Mouse (Mus musculus): ENCODE measurements around the gene Ifit2. TPM values are rescaled to one million over a fixed set of nuclear protein-coding genes. Genes with fewer than 3 reads are reported as not detected.

Ifit2 gene
- polyA plus RNA-seq, 1 experiment from 2014 or later = 5.2 TPM

DNA sequence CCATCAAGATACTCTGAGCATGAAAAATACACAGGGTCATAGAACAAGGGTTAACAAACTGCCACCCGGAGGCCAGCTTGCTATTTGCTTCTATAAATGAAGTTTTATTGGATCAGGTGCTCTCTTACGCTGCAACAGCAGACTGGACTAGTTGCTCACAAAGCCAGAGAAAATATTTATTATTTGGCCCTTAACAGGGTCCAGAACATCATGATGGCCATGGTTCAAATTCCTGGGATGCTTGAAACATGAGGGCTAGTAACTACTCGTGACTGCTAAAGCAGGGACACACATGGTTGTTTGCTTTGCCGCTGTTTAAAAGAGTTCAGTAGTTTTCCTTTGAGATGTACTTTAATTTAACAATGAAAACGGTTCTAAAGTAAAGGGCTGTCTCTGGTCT, 1.5 kb downstream of the Ifit2 start:
- WGBS = 74% methylated on average over 5 of the region's 5 CpGs
- H3K9me3 ChIP-seq = no peaks in the 10 kb centered on the region
- no peak overlapping the region for H3K4me2 ChIP-seq (replicated peaks)
- no peaks in the 10 kb centered on the region for H3K36me3 ChIP-seq
- H3K4me1 ChIP-seq = 0 out of 2 replicates have a peak, but pooled peaks cover 3% of the 10 kb centered on the region
- ATAC-seq (ENCODE audit: low FRiP score, low read depth) = no peak
- no peaks in the 10 kb centered on the region for H3K27me3 ChIP-seq
- no peak overlapping the region for H3K9ac ChIP-seq (replicated peaks)
- H3K4me3 ChIP-seq = no peak overlapping the region
- no peak overlapping the region for H3K27ac ChIP-seq (replicated peaks)

DNA sequence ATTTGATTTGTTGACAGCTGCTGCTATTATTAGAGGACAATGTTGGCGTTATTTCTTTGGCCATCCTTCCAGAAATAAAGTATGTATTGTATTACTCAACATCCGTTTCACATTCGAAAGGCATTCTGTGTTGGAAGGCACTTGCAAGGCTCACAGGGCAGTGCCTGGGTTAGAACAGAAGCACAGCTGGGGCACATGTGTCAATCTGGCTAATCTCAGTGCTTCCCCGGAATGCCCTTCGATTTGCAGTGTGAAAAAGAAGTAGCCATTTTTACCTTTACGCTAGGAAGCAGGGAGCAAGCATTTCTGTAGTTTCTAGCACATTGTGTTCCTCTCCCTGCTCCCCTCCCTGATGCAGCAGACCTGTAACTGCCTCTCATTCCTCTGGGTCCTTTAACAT, 2.5 kb downstream of the Ifit2 start:
- Histone ChIP-seq H3K9ac (replicated peaks) (no peak overlapping the region), H3K4me1 (0 out of 2 replicates have a peak, but pooled peaks cover 3% of the 10 kb centered on the region), H3K36me3 (no peaks in the 10 kb centered on the region), H3K4me3 (no peak overlapping the region), H3K27me3 (no peaks in the 10 kb centered on the region), H3K9me3 (no peaks in the 10 kb centered on the region), H3K27ac (replicated peaks) (no peak overlapping the region), H3K4me2 (replicated peaks) (no peak overlapping the region)
- ATAC-seq (ENCODE audit: low FRiP score, low read depth) = no peak
- 55% methylated on average over 6 of the region's 6 CpGs for WGBS

DNA sequence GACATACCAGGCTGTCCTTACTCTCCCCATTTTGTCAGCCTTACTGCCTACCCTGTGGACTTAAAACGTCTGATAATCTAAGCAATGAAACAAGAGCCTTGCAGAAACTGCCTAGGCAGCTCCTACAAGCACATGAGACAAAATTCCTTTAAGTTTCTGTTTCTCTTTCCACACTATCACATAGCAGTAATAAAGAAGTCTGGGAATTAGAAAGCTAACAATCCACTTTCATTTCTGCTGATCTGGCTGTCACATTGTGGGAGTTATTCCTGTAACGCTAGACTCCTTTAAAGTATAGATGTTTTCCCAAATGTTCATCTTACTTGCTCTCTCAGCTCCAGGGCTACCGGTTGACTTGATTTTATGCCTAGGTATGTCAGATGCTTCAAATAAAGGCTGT, 3.0 kb downstream of the Ifit2 start:
- Histone ChIP-seq H3K4me2 (replicated peaks) (no peak overlapping the region), H3K9ac (replicated peaks) (no peak overlapping the region), H3K36me3 (no peaks in the 10 kb centered on the region), H3K4me3 (no peak overlapping the region), H3K9me3 (no peaks in the 10 kb centered on the region), H3K27ac (replicated peaks) (no peak overlapping the region), H3K27me3 (no peaks in the 10 kb centered on the region), H3K4me1 (0 out of 2 replicates have a peak, but pooled peaks cover 3% of the 10 kb centered on the region)
- WGBS = 69% methylated on average over 3 of the region's 3 CpGs
- no peak for ATAC-seq (ENCODE audit: low FRiP score, low read depth)

DNA sequence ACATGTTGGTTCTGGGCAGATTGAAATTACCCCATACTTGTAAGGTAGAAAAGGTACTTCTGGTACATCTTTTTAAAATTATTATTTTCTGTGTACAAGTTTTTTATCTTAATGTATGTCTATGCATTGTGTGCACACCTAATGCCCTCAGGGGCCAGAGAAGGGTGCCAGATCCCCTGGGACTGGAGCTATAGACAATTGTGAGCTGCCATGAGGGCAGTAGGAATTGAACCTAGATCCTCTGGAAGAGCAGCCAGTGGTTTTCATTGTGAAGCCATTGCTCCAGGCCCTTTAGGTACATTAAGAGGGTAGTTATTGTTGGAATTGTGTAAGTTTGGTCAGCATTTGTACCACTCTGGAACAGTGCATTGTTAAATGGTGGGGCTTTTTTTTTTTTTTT, 3.6 kb downstream of the Ifit2 start:
- Histone ChIP-seq H3K36me3 (no peaks in the 10 kb centered on the region), H3K4me3 (no peak overlapping the region), H3K27ac (replicated peaks) (no peak overlapping the region), H3K27me3 (no peaks in the 10 kb centered on the region), H3K4me1 (0 out of 2 replicates have a peak, but pooled peaks cover 3% of the 10 kb centered on the region), H3K4me2 (replicated peaks) (no peak overlapping the region), H3K9ac (replicated peaks) (no peak overlapping the region), H3K9me3 (no peaks in the 10 kb centered on the region)
- no peak for ATAC-seq (ENCODE audit: low FRiP score, low read depth)

DNA sequence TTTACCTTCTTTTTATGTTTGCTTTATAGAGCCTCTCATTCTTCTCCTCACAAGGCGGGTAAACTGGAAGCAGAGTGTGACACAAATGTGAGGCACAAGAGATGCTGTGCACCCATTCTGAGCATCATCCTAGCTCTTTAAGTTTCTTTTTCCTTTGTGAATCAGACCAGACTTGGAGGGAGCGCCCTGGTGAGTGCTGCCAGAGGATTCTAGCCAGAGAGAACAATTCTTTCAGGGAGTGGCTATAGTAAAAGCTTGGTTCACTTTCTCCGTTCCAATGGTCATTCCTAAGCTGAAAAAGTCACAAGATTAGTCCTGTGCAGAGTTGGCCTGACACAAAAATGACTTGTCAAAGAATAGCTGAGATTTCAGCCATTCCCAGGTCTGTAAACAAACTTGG, 6.1 kb downstream of the Ifit2 start:
- Histone ChIP-seq H3K36me3 (no peaks in the 10 kb centered on the region), H3K9ac (replicated peaks) (no peak overlapping the region), H3K9me3 (no peaks in the 10 kb centered on the region), H3K4me1 (0 out of 2 replicates have a peak, but pooled peaks cover 5% of the 10 kb centered on the region), H3K4me3 (no peak overlapping the region), H3K27me3 (no peaks in the 10 kb centered on the region), H3K4me2 (replicated peaks) (no peak overlapping the region), H3K27ac (replicated peaks) (no peak overlapping the region)
- 67% methylated on average over 3 of the region's 3 CpGs for WGBS
- ATAC-seq (ENCODE audit: low FRiP score, low read depth) = no peak

DNA sequence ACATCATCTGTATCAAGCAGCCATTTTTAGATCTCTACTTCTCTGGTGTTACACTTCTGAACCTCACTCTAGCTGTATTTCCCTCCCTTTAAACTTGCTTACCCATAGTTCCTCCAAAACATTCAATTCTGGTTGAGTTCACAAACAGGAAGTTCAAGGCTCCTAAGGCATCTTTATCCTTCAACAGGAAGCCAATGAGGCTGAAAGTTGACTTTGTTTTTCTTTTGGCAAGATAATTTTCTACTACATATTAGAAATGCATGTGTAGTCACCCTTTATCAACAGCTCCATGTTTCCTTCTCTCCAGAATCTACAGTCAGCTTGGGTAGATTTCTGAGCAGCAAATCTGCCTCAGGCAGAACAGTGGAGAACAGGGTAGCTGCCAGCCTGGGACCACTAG, 12.1 kb downstream of the Ifit2 start:
- H3K27ac ChIP-seq (replicated peaks) = no peak overlapping the region
- no peak for ATAC-seq (ENCODE audit: low FRiP score, low read depth)

DNA sequence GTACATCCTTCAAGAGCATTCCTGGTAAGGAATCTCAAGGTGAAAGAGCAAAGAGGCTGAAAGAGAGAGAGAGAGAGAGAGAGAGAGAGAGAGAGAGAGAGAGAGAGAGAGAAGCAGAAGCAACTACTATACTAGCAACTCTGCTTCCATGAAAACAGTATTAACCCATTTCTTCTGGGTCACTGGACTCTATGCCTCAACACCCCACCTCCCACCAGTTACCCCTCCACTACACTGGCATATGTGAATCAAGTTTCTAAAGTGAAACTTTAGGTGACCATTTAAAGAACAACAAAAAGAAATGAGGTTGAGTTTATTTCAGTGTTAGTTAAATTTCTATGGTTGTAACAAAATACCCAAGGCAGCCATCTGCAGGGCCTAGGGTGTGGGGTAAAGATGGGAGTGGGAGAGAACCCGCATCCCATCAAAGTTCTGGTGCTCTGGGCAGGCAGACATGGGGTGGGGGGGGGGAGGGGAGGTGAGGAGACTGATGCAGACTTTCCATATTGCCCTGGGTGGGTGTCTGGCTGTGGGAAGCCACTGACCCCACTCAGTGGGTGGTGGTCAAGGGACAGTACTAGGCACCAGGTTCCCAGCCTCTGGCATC, 15.8 kb downstream of the Ifit2 start:
- H3K27me3 ChIP-seq = no peaks in the 10 kb centered on the region
- no peak for ATAC-seq (ENCODE audit: low FRiP score, low read depth)
- H3K9ac ChIP-seq (replicated peaks) = no peak overlapping the region
- no peaks in the 10 kb centered on the region for H3K4me1 ChIP-seq
- H3K9me3 ChIP-seq = no peaks in the 10 kb centered on the region
- 88% methylated on average over 1 of the region's 1 CpGs for WGBS
- no peak overlapping the region for H3K27ac ChIP-seq (replicated peaks)
- no peaks in the 10 kb centered on the region for H3K36me3 ChIP-seq
- no peak overlapping the region for H3K4me2 ChIP-seq (replicated peaks)
- H3K4me3 ChIP-seq = no peak overlapping the region

More for the DNA sequence above, 12.1 kb downstream of the Ifit2 start:
- H3K36me3 ChIP-seq = no peaks in the 10 kb centered on the region
- no peak overlapping the region for H3K9ac ChIP-seq (replicated peaks)
- no peak overlapping the region for H3K4me2 ChIP-seq (replicated peaks)
- 0 out of 2 replicates have a peak, but pooled peaks cover 5% of the 10 kb centered on the region for H3K4me1 ChIP-seq
- H3K4me3 ChIP-seq = no peak overlapping the region
- no peaks in the 10 kb centered on the region for H3K9me3 ChIP-seq
- H3K27me3 ChIP-seq = no peaks in the 10 kb centered on the region

DNA sequence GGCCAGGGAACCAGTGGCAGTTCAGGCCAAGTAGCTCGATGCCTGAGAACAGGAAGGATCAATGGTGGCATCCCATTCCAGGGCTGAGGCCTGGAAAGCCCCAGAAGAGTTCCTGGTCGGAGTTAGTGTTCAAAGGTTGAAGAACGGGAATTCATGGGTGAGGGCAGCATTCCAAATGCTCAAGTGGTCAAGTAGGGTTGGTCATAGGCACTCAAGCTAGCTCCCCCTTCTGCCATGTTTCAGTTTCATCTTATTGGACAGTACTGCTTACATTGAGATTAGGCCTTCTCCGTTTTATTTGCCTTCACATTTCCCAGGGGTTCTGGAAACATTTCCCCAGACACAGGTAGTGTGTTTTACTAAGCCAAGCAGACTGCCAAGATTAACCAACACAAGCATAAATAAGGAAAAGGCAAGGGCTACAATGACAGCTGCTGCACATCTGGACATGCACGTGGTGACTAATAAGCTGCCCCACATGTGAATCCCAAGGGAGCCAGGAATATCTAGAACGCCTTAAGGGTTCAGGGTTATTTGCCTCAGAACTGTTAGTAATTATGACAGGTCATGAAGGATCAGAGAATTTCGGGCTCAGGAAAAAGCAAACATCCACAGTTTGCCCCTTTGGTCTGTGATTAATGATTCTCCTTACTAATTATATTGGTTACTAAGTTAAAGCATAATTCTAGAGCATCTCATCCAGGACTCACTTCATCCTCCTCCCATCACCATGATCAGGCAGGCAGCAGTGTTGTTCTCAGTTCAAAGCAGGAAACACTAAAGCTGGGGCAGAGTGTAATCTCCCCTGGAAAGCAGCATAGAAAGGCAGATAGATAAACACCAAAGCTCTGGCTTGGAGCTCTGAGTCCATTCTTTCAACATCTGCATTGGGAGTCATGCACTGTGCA, 18.7 kb downstream of the Ifit2 start:
- Histone ChIP-seq H3K27ac (replicated peaks) (no peak overlapping the region), H3K27me3 (no peaks in the 10 kb centered on the region), H3K4me2 (replicated peaks) (no peak overlapping the region), H3K9me3 (no peaks in the 10 kb centered on the region), H3K9ac (replicated peaks) (no peak overlapping the region), H3K36me3 (no peaks in the 10 kb centered on the region), H3K4me1 (no peaks in the 10 kb centered on the region), H3K4me3 (no peak overlapping the region)
- no peak for ATAC-seq (ENCODE audit: low FRiP score, low read depth)
- 73% methylated on average over 7 of the region's 7 CpGs for WGBS

DNA sequence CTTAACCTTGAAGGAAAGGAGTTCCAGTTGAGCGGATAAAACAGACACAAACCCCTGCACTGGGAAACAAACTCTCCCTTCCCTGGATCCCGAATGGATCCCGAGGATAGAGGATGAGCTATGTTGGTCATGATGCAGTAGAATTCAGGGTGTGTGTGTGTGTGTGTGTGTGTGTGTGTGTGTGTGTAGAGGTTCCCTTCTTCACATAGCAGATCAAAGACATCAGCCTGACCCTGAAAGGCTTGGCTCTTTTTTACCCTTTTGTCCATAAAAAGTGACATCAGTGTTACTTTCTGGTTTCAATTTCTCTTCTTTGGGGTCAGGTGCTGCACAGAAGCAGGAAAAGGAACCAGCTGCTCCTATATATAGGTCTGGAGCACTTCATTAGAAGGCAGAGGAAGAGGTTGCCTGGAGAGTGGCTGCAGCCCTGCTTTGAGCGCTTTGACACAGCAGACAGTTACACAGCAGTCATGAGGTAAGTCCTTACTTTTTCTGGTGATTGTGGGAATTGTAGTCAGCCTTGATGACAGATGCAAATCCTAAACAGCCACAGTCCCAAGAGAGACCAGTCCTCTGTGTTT, 19.5 kb downstream of the Ifit2 start:
- H3K36me3 ChIP-seq = no peaks in the 10 kb centered on the region
- H3K27ac ChIP-seq (replicated peaks) = no peak overlapping the region
- 69% methylated on average over 4 of the region's 4 CpGs for whole genome bisulfite sequencing
- H3K4me3 ChIP-seq = no peak overlapping the region
- no peaks in the 10 kb centered on the region for H3K27me3 ChIP-seq
- no peaks in the 10 kb centered on the region for H3K9me3 ChIP-seq
- no peak overlapping the region for H3K4me2 ChIP-seq (replicated peaks)
- ATAC-seq (ENCODE audit: low FRiP score, low read depth) = no peak
- no peaks in the 10 kb centered on the region for H3K4me1 ChIP-seq
- H3K9ac ChIP-seq (replicated peaks) = no peak overlapping the region

DNA sequence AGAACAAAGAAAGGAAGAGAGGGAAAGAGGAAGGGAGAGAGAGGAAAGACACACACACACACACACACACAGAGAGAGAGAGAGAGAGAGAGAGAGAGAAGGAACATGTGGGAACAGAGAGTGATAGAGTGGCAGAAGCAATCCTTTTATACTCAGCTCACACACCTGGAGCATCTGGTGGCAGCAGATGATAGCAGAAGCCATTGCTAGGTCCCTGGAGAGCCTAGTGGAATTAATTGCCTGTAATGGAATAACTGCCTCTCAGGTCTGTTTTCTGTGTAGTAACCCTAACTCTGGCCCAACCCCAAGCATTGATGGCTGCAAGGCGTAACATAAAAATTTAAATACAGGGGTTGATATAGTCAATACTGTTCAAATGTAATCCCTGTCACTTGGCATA, 20.6 kb downstream of the Ifit2 start:
- H3K36me3 ChIP-seq = no peaks in the 10 kb centered on the region
- 83% methylated on average over 1 of the region's 1 CpGs for WGBS
- H3K4me2 ChIP-seq (replicated peaks) = no peak overlapping the region
- H3K9ac ChIP-seq (replicated peaks) = no peak overlapping the region
- no peaks in the 10 kb centered on the region for H3K9me3 ChIP-seq
- no peak overlapping the region for H3K4me3 ChIP-seq
- H3K27me3 ChIP-seq = no peaks in the 10 kb centered on the region
- no peaks in the 10 kb centered on the region for H3K4me1 ChIP-seq
- no peak overlapping the region for H3K27ac ChIP-seq (replicated peaks)
- no peak for ATAC-seq (ENCODE audit: low FRiP score, low read depth)

DNA sequence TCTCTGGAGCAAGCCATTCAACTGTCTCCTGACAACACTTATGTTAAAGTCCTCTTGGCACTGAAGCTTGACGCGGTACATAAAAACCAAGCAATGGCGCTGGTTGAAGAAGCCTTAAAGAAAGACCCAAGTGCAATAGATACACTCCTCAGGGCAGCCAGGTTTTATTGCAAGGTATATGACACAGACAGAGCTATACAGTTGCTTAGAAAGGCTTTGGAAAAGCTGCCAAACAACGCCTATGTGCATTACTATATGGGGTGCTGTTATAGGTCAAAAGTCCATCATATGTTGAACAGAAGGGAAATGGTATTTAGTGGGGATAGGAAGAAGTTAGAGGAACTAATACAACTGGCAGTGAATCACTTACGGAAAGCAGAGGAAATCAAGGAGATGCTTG, 23.2 kb downstream of the Ifit2 start:
- no peak overlapping the region for H3K4me3 ChIP-seq
- no peak overlapping the region for H3K4me2 ChIP-seq (replicated peaks)
- H3K4me1 ChIP-seq = no peaks in the 10 kb centered on the region
- H3K27me3 ChIP-seq = no peaks in the 10 kb centered on the region
- H3K9me3 ChIP-seq = no peaks in the 10 kb centered on the region
- no peak overlapping the region for H3K9ac ChIP-seq (replicated peaks)
- ATAC-seq (ENCODE audit: low FRiP score, low read depth) = no peak
- H3K27ac ChIP-seq (replicated peaks) = no peak overlapping the region
- WGBS = 91% methylated on average over 5 of the region's 5 CpGs
- H3K36me3 ChIP-seq = no peaks in the 10 kb centered on the region

DNA sequence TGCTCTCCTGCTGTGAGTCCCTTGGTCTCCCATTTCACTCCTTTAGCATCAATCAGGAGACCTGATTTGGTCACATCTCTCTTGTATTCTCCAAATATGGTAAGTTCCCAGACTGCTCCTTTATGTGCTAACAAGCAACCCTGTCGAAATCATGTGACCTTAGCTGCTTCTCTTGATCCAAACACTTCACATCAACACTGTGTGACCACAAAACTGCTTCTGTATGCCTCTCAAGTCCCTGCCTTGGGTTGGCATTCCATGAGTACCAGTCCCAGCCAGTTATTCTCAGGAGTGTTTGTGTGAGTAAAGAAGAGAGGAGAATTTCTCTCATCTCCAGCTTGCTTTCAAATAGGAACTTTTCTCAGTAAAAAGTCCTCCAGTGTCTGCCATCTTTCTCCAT, 26.6 kb downstream of the Ifit2 start:
- ATAC-seq (ENCODE audit: low FRiP score, low read depth) = no peak
- Histone ChIP-seq H3K4me1 (no peaks in the 10 kb centered on the region), H3K4me3 (no peak overlapping the region), H3K9ac (replicated peaks) (no peak overlapping the region), H3K27ac (replicated peaks) (no peak overlapping the region), H3K27me3 (no peaks in the 10 kb centered on the region), H3K9me3 (no peaks in the 10 kb centered on the region), H3K36me3 (no peaks in the 10 kb centered on the region), H3K4me2 (replicated peaks) (no peak overlapping the region)
- 75% methylated on average over 1 of the region's 1 CpGs for WGBS
